In the genomic region with DNA sequence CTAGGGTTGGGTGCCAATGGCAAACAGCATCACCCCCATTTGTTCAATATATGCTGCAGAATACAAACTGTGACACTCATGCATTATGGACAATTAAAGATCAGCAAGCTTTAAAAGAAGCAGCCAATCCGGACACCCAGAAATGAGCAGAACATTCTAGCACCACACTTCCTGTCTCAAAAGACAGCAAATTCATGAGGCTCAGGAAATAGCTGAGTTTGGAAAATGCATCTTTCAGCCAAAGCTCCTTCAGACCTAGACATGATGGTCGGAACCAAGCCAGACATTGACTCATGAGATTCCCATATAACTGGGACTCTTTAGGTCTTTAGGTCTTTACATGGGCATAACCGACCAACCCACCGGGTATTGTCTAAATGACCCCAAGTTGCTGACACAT, we compare ENCODE assay signal across 21 mouse cellular contexts.
"Had no signal": no experiment of that assay in that cellular context is flagged by ENCODE, and none has a peak within 500 bp of the region (broad histone marks: within the 10 kb centered on the region; RNA-seq: fewer than 3 reads in every experiment).

No protein-coding gene starts in this region.

- H3K9ac ChIP-seq: limb, embryonic 12.5 days; limb, embryonic 15.5 days; liver, embryonic 14.5 days; liver, postnatal 0 days; lung, embryonic 15.5 days; midbrain, embryonic 13.5 days; neural tube, embryonic 12.5 days; neural tube, embryonic 15.5 days had no signal

- H3K27me3 ChIP-seq: limb, embryonic 12.5 days; limb, embryonic 15.5 days; lung, embryonic 15.5 days; midbrain, embryonic 13.5 days; neural tube, embryonic 12.5 days; neural tube, embryonic 15.5 days had no signal

- DNase-seq: kidney, postnatal 14 days; kidney, postnatal 4 days; left cerebral cortex, postnatal 4 days; liver, postnatal 0 days; lung, postnatal 10 days; lung, postnatal 4 days; right cerebral cortex, adult 18-20 months; right cerebral cortex, postnatal 14 days; right cerebral cortex, postnatal 4 days; thymus, adult 2 months; thymus, postnatal 14 days; thymus, postnatal 4 days had no signal

- H3K4me2 ChIP-seq: limb, embryonic 12.5 days; limb, embryonic 15.5 days; liver, embryonic 11.5 days; lung, embryonic 15.5 days; midbrain, embryonic 13.5 days; neural tube, embryonic 12.5 days; neural tube, embryonic 15.5 days had no signal

- ATAC-seq: liver, postnatal 0 days; midbrain, embryonic 13.5 days had no signal

- H3K27ac ChIP-seq: limb, embryonic 12.5 days; limb, embryonic 15.5 days; liver, embryonic 14.5 days; lung, embryonic 15.5 days; midbrain, embryonic 13.5 days; neural tube, embryonic 12.5 days; neural tube, embryonic 15.5 days; stomach, postnatal 0 days had no signal

- H3K4me1 ChIP-seq: limb, embryonic 12.5 days; limb, embryonic 15.5 days; lung, embryonic 15.5 days; midbrain, embryonic 13.5 days; neural tube, embryonic 12.5 days; neural tube, embryonic 15.5 days had no signal

- H3K4me3 ChIP-seq: limb, embryonic 12.5 days; limb, embryonic 15.5 days; lung, embryonic 15.5 days; midbrain, embryonic 13.5 days; neural tube, embryonic 12.5 days; neural tube, embryonic 15.5 days had no signal

- H3K9me3 ChIP-seq: limb, embryonic 12.5 days; limb, embryonic 15.5 days; lung, embryonic 15.5 days; midbrain, embryonic 13.5 days; neural tube, embryonic 12.5 days; neural tube, embryonic 15.5 days had no signal

- H3K36me3 ChIP-seq: limb, embryonic 12.5 days; limb, embryonic 15.5 days; lung, embryonic 15.5 days; midbrain, embryonic 13.5 days; neural tube, embryonic 12.5 days; neural tube, embryonic 15.5 days had no signal
